Mouse (Mus musculus): ENCODE measurements around the gene Tor1a. TPM values are rescaled to one million over a fixed set of nuclear protein-coding genes. Genes with fewer than 3 reads are reported as not detected.
A peak's percentile ranks its signal among the peaks of the same experiment; 100 is the strongest.

The Tor1a gene
- 10 to 100 TPM; 47.5 to 48.8 TPM for total RNA-seq (2021)

DNA sequence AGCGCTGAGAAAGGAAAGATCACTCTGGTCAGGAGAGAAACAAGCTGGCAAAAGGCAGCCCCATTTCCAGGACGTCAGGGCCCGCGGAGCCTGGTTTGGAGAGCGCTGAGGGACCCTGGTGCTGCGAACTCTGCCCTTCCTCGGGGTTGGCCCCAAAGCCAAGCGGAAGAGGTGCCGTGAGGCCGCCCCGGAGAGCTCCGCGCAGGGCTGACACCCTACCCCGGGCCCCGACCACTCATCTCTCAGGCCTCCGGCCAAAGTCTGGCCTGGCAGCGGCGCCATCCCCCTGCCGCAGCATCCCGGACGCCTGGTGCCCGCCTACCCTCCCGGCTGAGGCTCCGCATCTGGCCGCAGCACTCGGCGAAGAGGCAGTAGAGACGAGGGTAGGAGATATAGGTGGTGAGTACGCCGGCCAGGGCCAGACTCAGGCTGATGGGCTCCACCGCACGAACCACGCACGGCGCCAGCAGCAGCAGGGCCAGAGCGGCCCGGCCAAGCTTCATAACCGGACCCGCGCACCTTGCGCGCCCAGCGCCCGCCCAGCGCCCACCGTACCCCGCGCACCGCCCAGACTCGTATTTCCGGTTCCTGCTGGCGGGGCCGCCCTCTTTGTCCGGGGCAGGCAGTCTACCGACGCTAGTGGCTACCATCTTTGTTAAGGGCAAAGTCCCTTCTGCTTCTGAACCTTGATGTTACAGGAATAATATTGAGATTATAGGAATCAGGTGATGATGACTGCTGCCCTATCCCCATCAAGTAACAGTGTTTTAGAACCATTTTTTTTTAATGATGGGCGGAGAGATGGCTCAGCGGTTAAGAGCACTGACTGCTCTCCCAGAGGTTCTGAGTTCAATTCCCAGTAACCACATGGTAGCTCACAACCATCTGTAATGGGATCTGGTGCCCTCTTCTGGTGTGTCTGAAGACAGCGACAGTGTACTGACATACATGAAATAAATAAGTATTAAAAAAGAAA lies at the start of gene Tor1a:
TSS of gene Tor1a (minus strand) at position 582 of the 976 bp plus-strand sequence.
- peak; percentile 79 to 87 for DNase-seq (ENCODE audit: extremely low spot score in 1 of 2, low spot score in 1 of 2)

DNA sequence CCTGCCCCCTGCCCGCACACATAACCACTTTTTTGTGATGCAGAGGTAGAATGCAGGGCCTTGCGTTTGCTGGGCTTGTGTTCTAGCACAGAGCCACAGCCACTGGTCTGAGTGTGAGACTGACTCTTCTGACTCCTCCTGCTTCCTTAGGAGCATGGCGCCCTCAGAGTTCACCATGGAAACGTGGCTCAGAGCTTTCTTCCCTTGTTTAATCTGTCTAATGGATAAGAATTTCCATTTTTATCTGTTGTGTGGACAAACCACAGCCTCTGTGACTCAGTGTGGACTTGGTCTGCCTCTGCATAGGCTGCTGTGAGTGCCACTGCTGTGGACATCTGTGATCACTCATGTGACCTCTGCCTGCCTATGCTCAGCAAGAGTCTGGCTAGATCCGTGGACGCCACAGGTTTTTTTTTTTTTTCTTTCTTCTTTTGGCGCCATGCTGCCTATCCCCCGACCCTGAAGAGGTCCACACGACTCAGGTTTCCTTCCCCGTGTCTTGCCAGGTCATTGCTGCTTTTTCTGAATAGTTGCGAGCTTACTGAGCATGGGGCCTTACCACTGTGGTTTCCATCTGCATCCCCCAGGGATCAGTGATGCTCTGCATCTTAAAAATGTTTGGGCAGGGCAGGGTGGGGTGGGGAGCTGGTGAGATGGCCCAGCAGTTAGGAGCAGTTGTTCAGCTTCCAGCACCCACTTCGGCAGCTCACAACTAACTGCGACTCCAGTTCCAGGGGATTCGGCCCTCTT lies 45.8 kb upstream of the Tor1a start:
- DNase-seq (ENCODE audit: extremely low spot score in 1 of 2, low spot score in 1 of 2) = no peak

DNA sequence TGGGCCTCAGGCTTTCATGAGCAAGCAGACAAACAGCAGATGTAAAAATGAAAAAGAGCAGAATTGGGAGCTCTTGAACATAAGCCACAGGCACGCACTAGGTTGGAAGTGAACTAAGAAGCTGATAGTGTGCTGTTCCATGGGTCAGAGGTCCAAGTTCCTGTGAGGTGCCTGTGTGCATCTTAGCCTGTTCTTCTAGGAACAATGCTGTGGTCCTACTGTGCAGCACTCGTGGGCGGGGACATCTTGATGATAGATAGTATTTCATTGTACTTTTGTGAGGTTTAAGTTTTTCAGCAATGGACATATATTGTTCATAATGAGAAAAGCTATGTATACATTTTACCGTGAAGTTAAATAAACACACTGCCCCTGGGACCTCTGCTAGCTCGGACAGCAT lies 39.5 kb upstream of the Tor1a start:
- no peak for DNase-seq (ENCODE audit: extremely low spot score in 1 of 2, low spot score in 1 of 2)

DNA sequence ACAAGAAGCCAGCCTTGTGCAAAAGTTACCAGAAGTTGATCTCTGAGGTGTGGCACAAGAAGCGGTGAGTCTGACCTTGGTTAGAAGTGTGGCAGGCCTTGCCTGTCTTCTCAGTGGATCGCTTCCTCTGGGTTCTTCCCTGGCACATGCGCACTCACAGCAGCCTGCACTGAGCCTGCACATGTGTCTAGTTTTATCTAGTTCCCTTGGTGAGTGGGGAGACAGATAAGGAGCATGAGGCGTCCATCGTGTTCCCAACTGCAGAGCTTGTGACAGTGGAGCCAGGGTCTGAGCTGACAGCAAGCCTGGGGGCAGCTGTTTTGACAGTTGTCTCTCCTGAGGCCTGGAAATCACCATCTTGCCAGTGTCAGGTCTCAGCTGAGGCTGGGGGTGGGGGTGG lies 38.7 kb upstream of the Tor1a start:
- no peak for DNase-seq (ENCODE audit: extremely low spot score in 1 of 2, low spot score in 1 of 2)

DNA sequence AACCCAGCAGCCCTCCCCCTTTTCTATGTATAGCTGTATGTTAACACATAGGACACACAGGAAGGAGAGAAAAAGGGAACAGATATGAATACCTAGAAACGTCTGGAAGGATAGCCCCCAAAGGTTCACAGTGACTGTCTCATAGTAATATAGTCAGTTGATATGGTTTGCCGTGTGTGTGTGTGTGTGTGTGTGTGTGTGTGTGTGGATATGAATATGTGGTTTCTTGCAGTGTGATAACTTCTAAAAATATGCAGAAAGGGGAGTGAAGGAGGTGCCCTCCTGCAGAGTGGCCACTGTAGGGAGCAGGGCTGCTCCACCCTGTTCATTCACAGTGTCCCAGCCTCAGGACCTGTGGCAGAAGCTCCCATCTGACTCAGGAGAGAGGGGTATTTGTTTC lies 37.7 kb upstream of the Tor1a start:
- DNase-seq (ENCODE audit: extremely low spot score in 1 of 2, low spot score in 1 of 2) = no peak

DNA sequence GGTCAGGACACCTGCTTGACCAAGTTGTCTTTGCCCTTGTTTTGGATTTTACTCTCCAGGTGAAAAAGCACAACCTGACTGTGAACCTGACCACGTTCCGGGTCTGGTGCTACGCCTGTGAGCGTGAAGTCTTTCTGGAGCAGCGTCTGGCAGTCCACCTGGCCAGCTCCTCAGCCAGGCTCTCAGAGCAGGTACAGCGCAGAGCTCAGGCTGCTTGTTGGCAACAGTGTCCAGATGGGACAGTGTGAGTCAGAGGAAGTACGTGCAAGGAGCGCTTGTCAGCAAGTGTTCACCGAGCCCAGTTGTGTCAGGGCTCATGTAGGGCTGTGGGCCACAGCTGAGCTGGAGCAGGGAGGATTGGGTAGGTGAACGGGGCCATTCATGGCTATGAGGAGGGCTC lies 35.1 kb upstream of the Tor1a start:
- no peak for DNase-seq (ENCODE audit: extremely low spot score in 1 of 2, low spot score in 1 of 2)

DNA sequence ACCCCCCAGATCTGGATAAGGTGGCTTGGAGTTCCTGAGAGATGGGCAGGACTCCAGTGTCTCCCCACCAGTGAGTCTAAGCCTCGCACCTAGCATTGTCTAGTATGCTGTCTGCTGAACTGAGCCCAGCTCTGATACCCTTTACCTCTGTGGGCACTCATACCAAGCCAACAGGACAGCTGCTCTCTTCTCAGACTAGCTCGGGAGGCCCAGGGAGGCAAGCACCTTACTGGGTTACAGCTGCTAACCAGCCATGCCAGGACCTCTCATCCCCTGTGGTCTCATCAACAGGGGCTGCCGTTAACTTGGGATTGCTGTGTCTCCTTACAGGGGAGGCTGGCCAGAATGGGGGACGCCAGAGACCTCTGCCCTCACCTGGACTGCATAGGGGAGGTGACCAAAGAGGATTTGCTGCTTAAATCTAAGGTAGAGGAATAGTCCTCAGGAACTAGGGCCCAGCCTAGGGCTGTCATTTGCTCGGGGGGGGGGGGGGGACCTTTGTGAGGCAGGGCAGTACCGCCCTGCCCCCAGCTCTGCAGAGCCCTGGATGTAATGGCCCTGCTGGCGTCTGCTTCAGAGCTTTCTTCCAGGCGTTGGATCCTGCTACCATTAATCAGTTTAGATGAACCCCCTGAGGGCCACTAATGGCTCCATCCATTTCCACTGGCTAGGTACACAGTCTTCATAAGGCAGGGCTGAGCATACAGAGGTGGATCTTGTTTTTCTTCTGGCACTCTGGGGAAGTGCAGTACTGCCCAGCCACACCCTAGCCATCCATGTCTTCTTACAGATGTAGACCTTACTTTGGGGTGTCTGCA lies 30.9 kb upstream of the Tor1a start:
- no peak for DNase-seq (ENCODE audit: extremely low spot score in 1 of 2, low spot score in 1 of 2)

DNA sequence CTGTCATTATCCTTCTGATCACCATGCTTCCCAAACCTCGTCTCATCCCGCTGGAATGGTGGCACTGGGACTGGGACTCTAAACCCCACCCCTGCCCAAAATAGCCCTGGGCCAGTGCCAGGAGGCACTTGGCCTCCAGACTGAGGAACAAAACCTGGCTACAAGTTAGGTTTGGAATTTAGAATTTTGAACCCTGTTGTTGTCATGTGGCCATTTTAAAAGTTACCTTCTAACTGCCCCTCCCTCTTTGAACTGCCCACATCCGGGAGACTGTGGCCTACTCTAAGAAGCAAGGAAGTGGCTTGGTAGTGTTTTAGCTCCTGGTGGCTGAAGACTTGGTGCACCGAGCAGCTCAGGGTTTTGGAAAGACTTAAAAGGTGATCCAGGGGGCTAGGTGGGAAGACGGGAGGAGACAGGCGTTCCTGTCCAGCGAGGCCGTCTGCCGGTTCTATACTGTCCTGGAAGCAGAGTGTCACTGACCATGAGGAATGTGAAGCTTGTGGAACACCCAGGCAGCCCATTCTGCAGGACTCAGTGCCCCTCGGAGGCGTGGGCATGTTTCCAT lies 27.8 kb upstream of the Tor1a start:
- DNase-seq (ENCODE audit: extremely low spot score in 1 of 2, low spot score in 1 of 2) = no peak

DNA sequence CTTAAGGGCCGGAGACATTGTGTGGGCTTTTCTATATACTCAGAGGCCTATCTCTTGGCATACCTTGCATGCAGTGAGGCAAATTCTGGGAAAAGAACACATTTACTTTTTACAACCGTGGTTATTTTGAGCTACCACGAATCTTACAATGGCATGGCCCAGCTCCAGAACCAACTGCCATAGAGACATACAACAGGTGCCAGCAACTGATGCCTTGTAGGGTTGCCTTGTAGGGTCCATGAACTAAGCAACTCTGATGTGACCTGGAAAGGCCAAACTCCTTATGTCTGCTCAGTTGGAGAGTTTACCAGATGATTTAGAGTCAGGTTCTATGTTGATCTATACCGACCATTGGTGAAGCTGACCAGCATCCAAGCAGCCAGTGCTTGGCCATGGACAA lies 27.1 kb upstream of the Tor1a start:
- DNase-seq (ENCODE audit: extremely low spot score in 1 of 2, low spot score in 1 of 2) = no peak

DNA sequence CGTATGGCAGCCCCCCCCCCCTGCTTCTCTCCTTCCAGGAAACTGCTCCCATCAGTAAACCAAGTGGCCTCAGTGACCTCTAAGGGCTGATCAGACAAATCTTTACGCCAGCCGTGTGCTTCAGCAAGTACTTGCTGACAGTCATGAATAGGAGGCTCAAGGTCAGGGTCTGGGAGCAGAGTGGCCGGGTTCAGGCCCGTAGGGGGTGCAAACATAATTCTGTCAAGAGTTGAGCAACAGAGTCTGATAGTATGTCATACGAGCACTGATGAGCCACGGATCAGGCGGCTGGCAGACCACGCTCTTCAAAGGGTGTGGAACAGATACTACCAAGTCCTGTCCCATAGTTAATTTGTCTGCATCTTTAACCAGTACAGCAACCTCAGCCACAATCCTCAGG lies 22.5 kb upstream of the Tor1a start:
- DNase-seq (ENCODE audit: extremely low spot score in 1 of 2, low spot score in 1 of 2) = no peak

DNA sequence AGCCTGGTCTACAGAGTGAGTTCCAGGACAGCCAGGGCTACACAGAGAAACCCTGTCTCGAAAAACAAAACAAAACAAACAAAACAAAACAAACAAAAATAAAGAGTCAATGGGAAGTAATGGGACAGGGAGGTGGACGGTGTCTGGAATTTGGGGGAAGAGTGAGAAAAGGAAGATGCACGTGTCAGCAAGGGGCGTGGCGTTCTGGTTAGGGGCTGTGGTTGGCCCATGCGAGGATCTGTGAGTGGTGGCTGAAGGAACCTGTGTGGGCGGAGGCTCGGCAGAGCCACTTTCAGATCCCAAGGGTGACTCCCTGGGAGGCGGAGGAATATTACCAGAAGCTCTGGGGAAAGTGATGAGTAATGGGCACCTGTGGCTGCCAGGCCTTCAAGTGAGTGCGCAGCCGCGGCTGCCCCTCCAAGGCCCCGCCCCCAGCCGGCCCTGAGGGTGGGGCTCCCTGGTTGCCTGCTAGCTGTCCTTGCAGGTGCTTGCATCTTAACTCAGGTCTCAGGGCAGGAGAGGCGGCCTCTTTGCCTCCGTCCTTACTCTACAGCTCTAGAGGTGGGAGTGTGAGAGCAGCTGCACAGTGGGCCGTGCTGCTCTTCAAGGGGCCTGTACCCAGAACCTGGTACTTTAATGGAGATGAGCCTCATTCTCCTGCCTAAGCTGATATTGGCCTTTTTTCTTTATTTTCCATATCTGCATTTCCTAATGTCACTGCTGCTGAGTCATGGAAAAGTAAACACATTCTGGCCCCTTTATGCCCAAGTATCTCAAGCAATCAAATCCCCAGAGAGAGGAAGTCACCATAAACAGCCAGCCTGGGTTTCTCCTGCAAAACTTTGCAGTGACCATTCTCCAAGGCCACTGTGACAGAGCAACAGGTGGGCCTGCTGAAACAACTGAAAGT lies 17.6 kb upstream of the Tor1a start:
- no peak for DNase-seq (ENCODE audit: extremely low spot score in 1 of 2, low spot score in 1 of 2)

DNA sequence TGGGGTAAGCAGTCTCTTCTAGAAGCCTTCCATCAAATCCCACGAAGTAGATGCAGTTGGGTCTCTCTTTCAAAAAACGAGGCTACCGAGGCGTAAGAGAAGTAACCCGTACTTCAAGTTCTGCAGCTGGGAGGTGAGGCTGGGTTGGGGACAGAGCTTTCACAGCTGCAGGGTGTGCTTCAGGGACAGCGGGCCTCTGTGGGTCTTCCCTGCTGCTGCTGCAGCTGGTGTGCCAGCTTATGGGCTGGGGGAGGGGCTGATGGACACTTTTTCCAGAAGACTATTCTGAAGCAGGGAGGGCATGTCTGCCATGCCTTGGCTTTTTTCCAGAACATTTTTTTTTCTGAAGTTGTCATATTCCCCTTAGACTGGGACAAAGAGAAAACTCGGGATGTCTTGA lies 15.3 kb upstream of the Tor1a start:
- DNase-seq (ENCODE audit: extremely low spot score in 1 of 2, low spot score in 1 of 2) = no peak

DNA sequence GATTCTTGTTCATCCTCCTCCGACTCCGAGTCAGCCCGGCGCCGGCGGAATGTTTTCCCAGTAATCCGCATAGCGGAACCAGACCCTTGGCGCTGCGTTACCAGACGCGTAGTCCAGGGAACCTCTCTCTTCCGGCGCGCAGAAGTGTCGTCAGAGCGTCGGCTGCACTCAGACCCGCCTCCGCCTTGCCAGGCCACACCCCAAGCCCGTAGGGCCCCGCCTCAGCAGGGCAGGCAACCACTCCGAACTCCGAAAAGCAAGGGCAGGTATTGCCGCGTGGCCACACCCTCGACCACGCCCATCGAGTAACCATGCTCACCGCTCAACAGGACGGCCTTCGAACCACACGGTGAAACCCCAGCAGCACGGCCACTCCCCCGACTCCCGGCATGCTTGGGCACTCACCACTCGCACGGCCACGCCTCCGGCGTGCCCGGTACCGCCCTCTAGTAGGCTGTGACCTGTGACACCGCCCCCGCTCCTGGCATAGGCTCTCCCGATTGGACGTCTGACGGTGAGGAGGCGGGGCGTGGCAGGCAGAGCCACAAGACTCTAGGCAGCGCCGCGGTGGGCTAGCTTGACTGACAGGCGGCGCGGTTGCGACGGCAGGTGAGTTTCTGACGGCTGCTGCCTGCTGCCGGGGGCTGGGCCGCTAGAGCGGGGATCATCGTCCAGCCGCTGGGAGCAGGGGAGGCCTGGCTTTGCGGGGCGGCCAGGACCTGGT lies 14.2 kb upstream of the Tor1a start, which contains the start of the genes BC005624 and Usp20:
TSS of gene BC005624 (minus strand) at position 412 of the 724 bp plus-strand sequence.
TSS of gene Usp20 (plus strand) at position 490 of the 724 bp plus-strand sequence.
- peak; percentile 95 to 97 for DNase-seq (ENCODE audit: extremely low spot score in 1 of 2, low spot score in 1 of 2)

DNA sequence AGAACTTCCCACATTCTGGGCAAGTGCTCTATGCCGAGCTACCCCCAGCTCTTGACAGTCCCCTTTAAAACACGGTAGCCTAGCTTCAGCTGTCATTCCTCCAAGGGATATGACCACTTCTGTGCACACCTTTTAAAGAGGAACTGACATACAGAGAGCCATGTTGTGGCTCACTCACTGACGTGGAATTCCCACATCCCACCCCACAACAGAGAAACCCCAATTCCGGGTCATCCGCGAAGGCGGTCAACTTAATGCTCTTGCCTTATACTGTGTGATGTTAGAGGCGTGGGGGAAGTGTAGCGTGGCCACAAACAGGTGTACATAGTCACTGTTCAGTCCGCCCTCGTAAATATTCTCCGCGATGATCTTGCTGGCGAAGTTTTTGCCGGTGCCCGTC lies 907 bp downstream of the Tor1a start:
- no peak for DNase-seq (ENCODE audit: extremely low spot score in 1 of 2, low spot score in 1 of 2)

DNA sequence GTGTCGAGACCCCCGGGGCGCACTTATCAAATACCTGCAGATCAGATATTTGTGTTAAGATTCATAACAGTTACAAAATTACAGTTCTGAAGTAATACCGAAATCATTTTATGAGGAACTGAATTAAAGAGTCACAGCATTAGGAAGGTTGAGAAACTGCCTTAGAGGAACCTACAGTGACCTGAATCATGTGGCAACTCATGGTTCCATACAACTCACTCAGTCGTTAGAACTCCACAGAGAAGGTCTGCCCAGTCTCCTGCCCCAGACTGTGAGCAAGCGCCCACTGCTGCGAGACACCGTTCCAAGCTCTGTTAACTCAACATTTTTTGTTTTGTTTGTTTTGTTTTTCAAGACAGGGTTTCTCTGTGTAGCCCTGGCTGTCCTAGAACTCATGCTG lies 2.1 kb downstream of the Tor1a start:
- DNase-seq (ENCODE audit: extremely low spot score in 1 of 2, low spot score in 1 of 2) = no peak

DNA sequence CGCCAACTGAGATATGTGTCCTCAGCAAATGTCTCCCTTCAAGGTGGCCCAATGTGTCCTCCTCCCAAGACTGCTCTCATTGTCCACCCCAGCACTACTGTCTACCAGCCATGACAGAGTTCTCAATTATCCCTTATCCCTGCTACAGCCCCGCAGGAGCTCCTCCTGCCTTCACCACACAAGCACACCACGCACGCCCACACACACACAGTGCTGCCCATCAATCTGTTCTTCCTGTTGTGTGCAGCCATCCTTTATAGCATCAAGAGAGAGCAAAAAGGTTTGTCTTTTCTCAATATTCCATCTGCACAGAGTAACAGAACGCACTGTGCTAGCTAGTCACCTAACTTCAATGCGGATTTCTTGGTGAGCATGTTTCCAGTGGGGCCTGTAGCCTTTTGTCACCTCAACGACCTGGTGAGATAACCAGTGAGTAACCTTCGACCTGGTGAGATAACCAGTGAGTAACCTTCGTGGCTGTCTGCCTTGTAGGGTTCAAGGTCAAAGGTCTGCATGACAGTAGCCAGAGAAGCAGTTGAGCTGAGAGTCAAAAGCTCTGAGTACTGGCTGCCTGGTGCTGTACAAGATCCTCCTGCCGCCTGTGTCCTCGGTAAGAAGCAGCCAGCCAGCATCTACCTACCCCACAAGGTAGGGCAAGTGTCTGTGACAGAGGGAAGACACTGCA lies 5.0 kb downstream of the Tor1a start:
- DNase-seq (ENCODE audit: extremely low spot score in 1 of 2, low spot score in 1 of 2) = no peak

DNA sequence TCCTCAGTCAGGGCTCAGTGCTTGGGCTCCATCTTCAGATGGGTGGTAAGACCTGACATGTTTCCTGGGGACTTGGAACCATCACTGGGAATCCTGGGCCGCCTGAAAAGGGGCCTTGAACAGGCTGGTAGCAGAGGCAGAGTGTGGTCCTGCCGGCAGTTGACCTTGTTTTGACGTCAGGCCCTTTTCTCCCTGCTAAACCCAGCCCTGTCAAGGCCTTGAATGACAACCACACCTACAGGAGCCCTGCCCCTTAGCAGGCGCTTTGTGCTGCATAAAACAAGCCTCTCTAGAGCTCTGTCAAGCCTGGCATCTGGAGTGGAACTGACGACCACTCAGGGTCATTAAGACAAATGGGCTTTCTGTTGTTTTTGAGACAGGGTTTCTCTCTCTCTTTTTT lies 7.9 kb downstream of the Tor1a start:
- DNase-seq (ENCODE audit: extremely low spot score in 1 of 2, low spot score in 1 of 2) = no peak

DNA sequence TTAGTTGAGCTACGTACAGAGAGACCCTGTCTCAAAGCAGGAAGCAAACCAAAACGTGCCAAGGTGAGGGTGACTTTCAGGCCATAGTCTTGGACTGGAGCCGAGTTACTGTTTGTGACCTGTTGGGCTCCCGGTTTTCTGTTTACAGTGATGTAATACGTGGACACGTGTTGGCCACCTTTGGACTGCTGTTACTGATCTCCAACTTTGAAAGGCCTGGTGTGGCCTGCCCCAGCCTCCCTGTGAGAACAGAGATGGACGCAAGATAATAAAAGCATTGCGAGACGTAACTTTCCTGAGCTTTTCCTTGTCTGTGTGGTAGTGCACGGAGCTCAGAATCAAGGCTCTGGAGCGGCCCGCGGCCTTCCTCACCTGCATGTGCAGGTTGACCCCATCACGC lies 9.0 kb downstream of the Tor1a start:
- no peak for DNase-seq (ENCODE audit: extremely low spot score in 1 of 2, low spot score in 1 of 2)
